Mouse (Mus musculus): Measurements from ENCODE around the gene Dcxr. TPM values are rescaled to one million over a fixed set of nuclear protein-coding genes. Genes with fewer than 3 reads are reported as not detected.

Gene Dcxr
- 10 to 100 TPM; 12.1 to 18.0 TPM for total RNA-seq (2023)

DNA sequence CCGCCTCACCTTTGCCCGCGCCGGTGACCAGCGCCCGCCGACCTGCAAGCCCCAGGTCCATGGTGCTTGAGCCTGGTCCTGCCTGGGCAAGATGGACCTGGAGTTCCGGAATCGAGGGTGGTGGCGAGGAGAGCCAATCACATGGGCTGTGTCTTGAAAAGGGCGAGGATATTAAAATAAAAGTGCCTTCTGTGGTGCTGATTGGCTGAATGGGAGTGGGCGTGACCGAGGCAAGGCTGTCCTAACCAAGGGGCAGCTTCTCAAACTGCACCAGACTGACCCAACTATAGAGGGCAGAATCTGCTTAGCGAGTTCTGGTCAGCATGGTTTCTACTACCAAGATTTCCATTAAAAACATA is at the start of gene Dcxr:
Gene Dcxr, minus strand, starts transcription at position 113 of the 359 bp plus-strand sequence.

GRCm38 (mm10) chr11:120762672-120763041 is 35.6 kb upstream of the Dcxr start, which contains the start of gene Hmga1b:
Gene Hmga1b (plus strand): TSS chr11:120762794.

GRCm38 (mm10) chr11:120731858-120732680 is 5.0 kb upstream of the Dcxr start, which contains the start of gene Cbr2:
Gene Cbr2 (minus strand): TSS chr11:120732114.

DNA sequence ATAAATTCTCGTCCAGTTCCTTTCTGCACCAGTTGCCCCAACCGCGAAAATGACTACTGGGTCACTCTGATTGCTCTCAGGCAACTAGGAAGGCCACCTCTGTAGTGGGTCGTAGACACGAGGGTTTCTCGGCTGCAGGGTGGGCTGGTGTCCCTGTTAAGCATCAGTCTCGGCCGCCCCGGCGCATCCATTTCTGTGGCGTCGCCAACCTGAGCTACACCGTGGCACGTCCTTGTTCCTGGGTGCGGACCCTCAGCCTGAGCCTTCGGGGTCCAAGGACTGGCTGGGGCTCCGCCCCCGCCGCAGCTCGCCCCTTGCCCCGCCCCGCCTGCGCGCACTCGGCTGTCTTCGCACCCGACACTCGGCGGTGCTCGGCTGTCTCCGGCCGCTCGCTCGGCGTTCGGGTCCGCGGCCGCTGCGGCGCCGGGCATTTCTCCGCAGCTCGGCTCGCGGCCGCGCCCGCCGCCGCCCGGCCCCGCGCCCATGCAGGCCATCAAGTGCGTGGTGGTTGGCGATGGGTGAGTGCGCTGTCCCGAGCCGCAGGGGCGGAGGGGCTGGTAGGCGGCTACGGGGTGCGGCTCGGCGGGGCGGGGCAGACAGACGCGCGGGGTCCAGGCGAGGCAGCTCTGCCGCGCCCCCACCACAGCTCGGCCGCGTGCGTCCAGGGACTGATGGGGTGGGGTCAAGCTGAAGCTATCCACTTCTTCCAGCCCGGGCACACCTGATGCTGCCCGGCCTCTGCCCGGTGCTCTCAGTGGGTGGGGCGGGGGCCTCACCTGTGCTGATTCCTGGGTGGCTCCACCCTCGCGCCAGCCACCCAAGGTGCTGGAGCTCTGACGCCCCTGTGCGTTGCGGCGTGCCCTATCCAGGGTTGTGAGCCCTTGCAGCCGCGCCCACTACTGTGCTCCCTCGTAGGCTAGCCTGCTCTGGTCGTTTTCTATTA is 5.7 kb downstream of the Dcxr start, which contains the start of gene Rac3:
Gene Rac3, plus strand, starts transcription at position 347 of the 943 bp plus-strand sequence.

DNA sequence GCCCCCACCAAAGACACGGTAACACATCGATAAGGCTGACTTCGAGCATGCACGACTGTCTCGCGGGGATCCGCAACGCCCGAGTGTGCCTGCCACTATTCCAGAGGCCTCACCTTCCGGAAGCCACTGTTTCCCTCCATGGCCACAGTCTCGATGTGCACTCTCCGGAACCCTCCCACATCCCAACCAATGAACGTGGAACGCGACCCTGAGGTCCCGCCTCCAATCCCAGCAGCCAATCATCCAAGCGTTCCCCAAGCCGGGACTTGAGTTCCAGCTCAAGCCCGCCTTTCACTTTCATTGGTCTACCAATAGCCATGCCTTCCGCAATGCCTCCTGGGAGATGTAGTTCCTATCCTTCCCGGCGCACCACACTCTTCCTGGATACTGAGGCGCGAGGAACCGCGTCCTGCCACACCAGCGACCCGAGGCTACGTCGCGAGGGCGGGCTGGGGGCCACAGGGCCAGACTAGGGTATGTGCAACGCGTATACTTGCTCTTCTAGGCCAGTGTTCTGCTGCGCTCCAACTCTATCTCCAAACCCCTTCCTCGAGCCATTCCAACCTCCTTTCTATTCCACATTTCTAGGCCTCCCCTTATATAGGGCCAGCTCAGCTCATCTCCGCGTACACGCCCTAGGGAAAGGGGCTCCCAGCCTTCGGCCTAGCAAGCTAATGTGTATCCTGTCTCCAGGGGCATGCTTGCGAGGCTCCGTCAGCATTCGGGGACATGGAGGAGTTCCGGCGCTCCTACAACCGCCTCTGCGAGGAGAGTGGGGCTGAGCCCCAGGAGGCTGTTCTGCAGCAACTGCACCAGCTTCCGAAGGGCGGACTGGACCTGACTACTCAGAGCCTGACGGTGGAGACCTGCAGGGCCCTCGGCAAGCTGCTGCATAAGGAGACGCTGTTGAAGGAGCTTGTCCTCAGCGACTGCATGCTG is 13.2 kb downstream of the Dcxr start, which contains the start of the genes Cenpx and Lrrc45:
Gene Cenpx, minus strand, starts transcription at position 159 of the 939 bp plus-strand sequence.
Gene Lrrc45, plus strand, starts transcription at position 346 of the 939 bp plus-strand sequence.

Other genes with a start within 250 kb of the Dcxr start
- 10 to 100 TPM; 38.9 to 39.5 TPM for gene Mrpl12, start 242.7 kb downstream of the Dcxr start, total RNA-seq (2023)
- gene Slc25a10, start 235.4 kb downstream of the Dcxr start, total RNA-seq (2023): 10 to 100 TPM; 14.7 to 15.0 TPM
- gene Gcgr, start 196.6 kb downstream of the Dcxr start, total RNA-seq (2023): not detected
- 10 to 100 TPM; 40.5 to 43.6 TPM for gene Mcrip1, start 177.6 kb downstream of the Dcxr start, total RNA-seq (2023)
- not detected for gene Ppp1r27, start 176.1 kb downstream of the Dcxr start, total RNA-seq (2023)
- gene P4hb, start 154.0 kb downstream of the Dcxr start, total RNA-seq (2023): 100 to 1,000 TPM; 141 to 149 TPM
- 100 to 1,000 TPM; 520 to 527 TPM for gene Arhgdia, start 145.7 kb downstream of the Dcxr start, total RNA-seq (2023)
- gene Alyref, start 128.9 kb downstream of the Dcxr start, total RNA-seq (2023): 100 to 1,000 TPM; 130 to 143 TPM
- 10 to 100 TPM; 50.0 to 53.1 TPM for gene Anapc11, start 128.9 kb downstream of the Dcxr start, total RNA-seq (2023)
- gene Npb, start 118.8 kb downstream of the Dcxr start, total RNA-seq (2023): 1 to 10 TPM; 1.6 to 2.4 TPM
- gene Pcyt2, start 109.3 kb downstream of the Dcxr start, total RNA-seq (2023): 100 to 1,000 TPM; 107 to 119 TPM
- 100 to 1,000 TPM; 124 to 136 TPM for gene Sirt7, start 102.0 kb downstream of the Dcxr start, total RNA-seq (2023)
- gene Mafg, start 93.7 kb downstream of the Dcxr start, total RNA-seq (2023): 10 to 100 TPM; 48.0 to 54.0 TPM
- gene Pycr1, start 83.5 kb downstream of the Dcxr start, total RNA-seq (2023): under 1 TPM in 1 of 2 experiments, not detected in 1; 0.81 TPM
- 1 to 10 TPM in 1 of 2 experiments, not detected in 1; 1.4 TPM for gene Myadml2, start 79.1 kb downstream of the Dcxr start, total RNA-seq (2023)
- not detected for gene Notum, start 66.1 kb downstream of the Dcxr start, total RNA-seq (2023)
- 100 to 1,000 TPM in 1 of 2 experiments, 10 to 100 TPM in 1; 97.4 to 100 TPM for gene Aspscr1, start 54.3 kb downstream of the Dcxr start, total RNA-seq (2023)
- 10 to 100 TPM; 30.5 to 32.1 TPM for gene Cenpx, start 13.5 kb downstream of the Dcxr start, total RNA-seq (2023)
- gene Lrrc45, start 13.4 kb downstream of the Dcxr start, total RNA-seq (2023): 10 to 100 TPM; 38.6 to 46.7 TPM
- gene Rac3, start 5.8 kb downstream of the Dcxr start, total RNA-seq (2023): 1 to 10 TPM; 1.1 to 1.5 TPM
- gene Cbr2, start 4.8 kb upstream of the Dcxr start, total RNA-seq (2023): not detected
- 10 to 100 TPM; 32.7 to 39.2 TPM for gene Hmga1b, start 35.5 kb upstream of the Dcxr start, total RNA-seq (2023)
- gene Rfng, start 56.9 kb upstream of the Dcxr start, total RNA-seq (2023): 10 to 100 TPM; 14.3 to 15.5 TPM
- 10 to 100 TPM; 75.3 to 86.7 TPM for gene Gps1, start 57.0 kb upstream of the Dcxr start, total RNA-seq (2023)
- gene Dus1l, start 69.1 kb upstream of the Dcxr start, total RNA-seq (2023): 10 to 100 TPM; 62.1 to 78.8 TPM
- 100 to 1,000 TPM; 107 to 111 TPM for gene Fasn, start 97.3 kb upstream of the Dcxr start, total RNA-seq (2023)
- gene Ccdc57, start 205.6 kb upstream of the Dcxr start, total RNA-seq (2023): 1 to 10 TPM in 1 of 2 experiments, under 1 TPM in 1; 0.83 to 1.4 TPM
- 1 to 10 TPM in 1 of 2 experiments, under 1 TPM in 1; 0.65 to 2.3 TPM for gene Slc16a3, start 221.2 kb upstream of the Dcxr start, total RNA-seq (2023)